Mouse (Mus musculus): ENCODE data around the gene Gm30191. TPM values are rescaled to one million over a fixed set of nuclear protein-coding genes. Genes with fewer than 3 reads are reported as not detected.

Gm30191 gene
- polyA plus RNA-seq, 1 experiment from 2014 or later = not detected

DNA sequence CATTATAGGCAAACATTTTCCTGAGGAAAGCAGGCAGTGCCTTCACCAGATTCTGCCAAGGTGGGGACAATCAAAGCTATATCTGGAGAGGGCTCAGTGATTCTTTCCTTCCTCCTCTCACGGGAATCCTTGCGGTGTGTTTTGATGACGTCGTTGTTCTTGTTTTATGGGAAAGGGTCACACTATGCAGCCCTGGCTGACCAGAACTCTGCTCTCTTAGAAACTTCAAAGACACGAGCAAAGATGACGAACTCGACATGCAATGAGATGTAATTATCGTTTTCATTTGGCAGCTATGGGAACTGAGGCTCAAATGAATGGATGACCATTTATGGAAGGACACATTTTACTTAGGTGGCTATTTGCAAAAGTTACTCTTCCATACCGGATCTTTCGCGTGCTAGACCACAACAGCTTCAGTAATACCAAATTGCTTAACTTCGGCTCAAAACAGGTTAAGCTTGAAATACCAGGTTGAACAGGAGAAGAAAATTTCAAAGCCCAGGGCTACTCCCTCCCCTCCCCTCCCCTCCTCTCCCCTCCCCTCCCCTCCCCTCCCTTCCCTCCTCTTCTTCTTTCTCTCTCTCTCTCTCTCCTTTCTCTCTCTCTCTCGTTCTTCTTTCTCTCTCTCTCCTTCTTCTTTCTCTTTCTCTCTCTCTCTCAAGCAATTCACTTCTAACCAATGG, 26.1 kb downstream of the Gm30191 start:
- Histone ChIP-seq H3K4me2 (replicated peaks) (no peak overlapping the region), H3K9ac (replicated peaks) (no peak overlapping the region), H3K27me3 (no peaks in the 10 kb centered on the region), H3K27ac (replicated peaks) (no peak overlapping the region), H3K4me1 (no peaks in the 10 kb centered on the region), H3K4me3 (no peak overlapping the region), H3K9me3 (no peaks in the 10 kb centered on the region), H3K36me3 (peaks cover 22% of the 10 kb centered on the region)
- WGBS = 29% methylated on average over 13 of the region's 13 CpGs
- ATAC-seq (replicated peaks) = no peak

GRCm38 (mm10) chr4:134273417-134274345, 26.9 kb downstream of the Gm30191 start:
- Histone ChIP-seq H3K4me1 (no peaks in the 10 kb centered on the region), H3K9me3 (no peaks in the 10 kb centered on the region), H3K4me2 (replicated peaks) (no peak overlapping the region), H3K4me3 (no peak overlapping the region), H3K27ac (replicated peaks) (no peak overlapping the region), H3K9ac (replicated peaks) (no peak overlapping the region), H3K27me3 (no peaks in the 10 kb centered on the region), H3K36me3 (peaks cover 29% of the 10 kb centered on the region)
- WGBS = 7% methylated on average over 14 of the region's 14 CpGs
- ATAC-seq (replicated peaks) = no peak

DNA sequence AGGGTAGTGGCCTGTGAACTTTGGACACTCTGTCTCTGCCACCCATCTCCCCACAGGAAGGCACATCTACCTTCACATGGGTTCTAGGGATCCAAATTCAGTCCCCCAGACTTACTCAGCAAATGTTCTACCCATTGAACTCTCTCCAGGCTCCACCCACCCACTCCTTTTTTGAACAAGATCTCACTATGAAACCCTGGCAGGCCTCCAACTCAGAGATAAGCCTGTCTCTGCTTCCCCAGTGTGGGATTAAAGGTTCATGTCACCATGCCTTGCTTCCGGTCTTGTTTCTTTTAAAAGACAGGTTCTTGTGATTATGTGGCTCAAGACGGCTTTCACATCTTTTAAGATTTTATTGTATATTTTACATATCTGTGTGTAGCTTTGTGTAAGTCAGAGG, 38.2 kb downstream of the Gm30191 start:
- no peak overlapping the region for H3K27ac ChIP-seq (replicated peaks)
- no peak overlapping the region for H3K4me3 ChIP-seq
- no peaks in the 10 kb centered on the region for H3K9me3 ChIP-seq
- peaks cover 21% of the 10 kb centered on the region for H3K4me1 ChIP-seq
- no peak overlapping the region for H3K9ac ChIP-seq (replicated peaks)
- ATAC-seq (replicated peaks) = no peak
- no peaks in the 10 kb centered on the region for H3K27me3 ChIP-seq
- 91% methylated on average over 2 of the region's 2 CpGs for WGBS
- H3K4me2 ChIP-seq (replicated peaks) = no peak overlapping the region
- H3K36me3 ChIP-seq = peaks cover 39% of the 10 kb centered on the region

GRCm38 (mm10) chr4:134286226-134287167, 39.8 kb downstream of the Gm30191 start:
- ATAC-seq (replicated peaks) = peak; percentile 41
- H3K4me2 ChIP-seq (replicated peaks) = peak overlapping the region; percentile 75
- H3K4me1 ChIP-seq = peaks cover 21% of the 10 kb centered on the region
- H3K9ac ChIP-seq (replicated peaks) = peak overlapping the region; percentile 95
- no peaks in the 10 kb centered on the region for H3K27me3 ChIP-seq
- H3K9me3 ChIP-seq = no peaks in the 10 kb centered on the region
- H3K36me3 ChIP-seq = peaks cover 25% of the 10 kb centered on the region
- H3K4me3 ChIP-seq = peak overlapping the region; percentile 84
- peak overlapping the region; percentile 100 for H3K27ac ChIP-seq (replicated peaks)
- WGBS = 2% methylated on average over 59 of the region's 59 CpGs

GRCm38 (mm10) chr4:134287168-134287564, 40.4 kb downstream of the Gm30191 start:
- peaks cover 21% of the 10 kb centered on the region for H3K4me1 ChIP-seq
- peak overlapping the region; percentile 100 for H3K27ac ChIP-seq (replicated peaks)
- ATAC-seq (replicated peaks) = peak; percentile 97
- peak overlapping the region; percentile 75 for H3K4me2 ChIP-seq (replicated peaks)
- 1% methylated on average over 58 of the region's 59 CpGs for WGBS
- peak overlapping the region; percentile 97 for H3K9ac ChIP-seq (replicated peaks)
- no peaks in the 10 kb centered on the region for H3K27me3 ChIP-seq
- H3K36me3 ChIP-seq = peaks cover 19% of the 10 kb centered on the region
- no peaks in the 10 kb centered on the region for H3K9me3 ChIP-seq
- H3K4me3 ChIP-seq = peak overlapping the region; percentile 84

GRCm38 (mm10) chr4:134287575-134288025, 40.9 kb downstream of the Gm30191 start, which contains the start of gene Pdik1l:
Gene Pdik1l (minus strand): TSS chr4:134287895.
- H3K4me2 ChIP-seq (replicated peaks) = peak within 1 kb of the TSS; percentile 75
- WGBS = under 1% methylated on average over 42 of the region's 43 CpGs
- peak; percentile 77 for ATAC-seq (replicated peaks)
- peaks cover 15% of the 10 kb centered on the region for H3K36me3 ChIP-seq
- H3K9ac ChIP-seq (replicated peaks) = peak within 1 kb of the TSS; percentile 97
- peak within 1 kb of the TSS; percentile 84 for H3K4me3 ChIP-seq
- no peaks in the 10 kb centered on the region for H3K27me3 ChIP-seq
- peak within 1 kb of the TSS; percentile 100 for H3K27ac ChIP-seq (replicated peaks)
- peaks cover 21% of the 10 kb centered on the region for H3K4me1 ChIP-seq
- no peaks in the 10 kb centered on the region for H3K9me3 ChIP-seq

GRCm38 (mm10) chr4:134288397-134289256, 41.9 kb downstream of the Gm30191 start:
- Histone ChIP-seq H3K27me3 (no peaks in the 10 kb centered on the region), H3K9ac (replicated peaks) (peak overlapping the region; percentile 97), H3K4me2 (replicated peaks) (peak overlapping the region; percentile 65), H3K9me3 (no peaks in the 10 kb centered on the region), H3K27ac (replicated peaks) (peak overlapping the region; percentile 100), H3K4me1 (peaks cover 21% of the 10 kb centered on the region), H3K36me3 (peaks cover 5% of the 10 kb centered on the region), H3K4me3 (peak overlapping the region; percentile 84)
- 51% methylated on average over 11 of the region's 11 CpGs for WGBS
- no peak for ATAC-seq (replicated peaks)

GRCm38 (mm10) chr4:134292067-134292466, 45.3 kb downstream of the Gm30191 start:
- Histone ChIP-seq H3K4me1 (peaks cover 10% of the 10 kb centered on the region), H3K4me2 (replicated peaks) (no peak overlapping the region), H3K27ac (replicated peaks) (no peak overlapping the region), H3K9ac (replicated peaks) (no peak overlapping the region), H3K4me3 (no peak overlapping the region), H3K36me3 (no peaks in the 10 kb centered on the region), H3K27me3 (no peaks in the 10 kb centered on the region), H3K9me3 (no peaks in the 10 kb centered on the region)
- 18% methylated on average over 7 of the region's 7 CpGs for WGBS
- no peak for ATAC-seq (replicated peaks)

- WGBS = 77% methylated on average over 18 of the region's 18 CpGs
Observed at GRCm38 (mm10) chr4:134293061-134293691, 46.4 kb downstream of the Gm30191 start.

GRCm38 (mm10) chr4:134293692-134294163, 47.0 kb downstream of the Gm30191 start:
- H3K4me1 ChIP-seq = peaks cover 3% of the 10 kb centered on the region; the same call in 1 of the 2 replicates
- H3K27ac ChIP-seq (replicated peaks) = no peak overlapping the region
- H3K4me2 ChIP-seq (replicated peaks) = no peak overlapping the region
- no peak overlapping the region for H3K9ac ChIP-seq (replicated peaks)
- H3K27me3 ChIP-seq = no peaks in the 10 kb centered on the region
- H3K9me3 ChIP-seq = no peaks in the 10 kb centered on the region
- no peak overlapping the region for H3K4me3 ChIP-seq
- H3K36me3 ChIP-seq = no peaks in the 10 kb centered on the region
- no peak for ATAC-seq (replicated peaks)
- 76% methylated on average over 9 of the region's 9 CpGs for WGBS

More at GRCm38 (mm10) chr4:134293061-134293691, 46.4 kb downstream of the Gm30191 start:
- no peak for ATAC-seq (replicated peaks)
- H3K4me1 ChIP-seq = peaks cover 8% of the 10 kb centered on the region
- no peak overlapping the region for H3K27ac ChIP-seq (replicated peaks)
- H3K4me2 ChIP-seq (replicated peaks) = no peak overlapping the region
- no peak overlapping the region for H3K9ac ChIP-seq (replicated peaks)
- no peaks in the 10 kb centered on the region for H3K27me3 ChIP-seq
- H3K4me3 ChIP-seq = no peak overlapping the region
- no peaks in the 10 kb centered on the region for H3K36me3 ChIP-seq
- no peaks in the 10 kb centered on the region for H3K9me3 ChIP-seq
